Mouse (Mus musculus) stomach, postnatal 0 days (tissue): ENCODE data around the gene Krt2. TPM values are rescaled to one million over a fixed set of nuclear protein-coding genes. Genes with fewer than 3 reads are reported as not detected.

Experiments
- ATAC-seq: fragments of 200-750 bp; cut with Nextera tagmentation; 2 replicates; pipeline ENCODE4 v1.8.0; 2017; ENCODE audit not compliant: low FRiP score, low TSS enrichment
- DNase-seq: peaks from one replicate; pipeline ENCODE4 v3.0.0-alpha.2; 2016; ENCODE audit warnings: low spot score
- H3K27ac ChIP-seq: fragments of 300-500 bp; sonication (generic); replicated peaks from 2 replicates; pipeline ENCODE4 v1.5.1; 2014; ENCODE audit warnings: mild to moderate bottlenecking, control low read depth
- H3K27me3 ChIP-seq: fragments of 300-500 bp; sonication (generic); 2 replicates; pipeline ENCODE4 v1.6.1; 2014; ENCODE audit warnings: low read length; ENCODE audit not compliant: control insufficient read depth, insufficient read depth
- H3K36me3 ChIP-seq: fragments of 300-500 bp; sonication (generic); 2 replicates; pipeline ENCODE4 v1.6.1; 2014; ENCODE audit warnings: low read length, mixed read lengths; ENCODE audit not compliant: control insufficient read depth, insufficient read depth
- H3K4me1 ChIP-seq: fragments of 300-500 bp; sonication (generic); replicated peaks from 2 replicates; pipeline ENCODE4 v1.6.1; 2014; ENCODE audit warnings: antibody characterized with exemption; ENCODE audit not compliant: control insufficient read depth, insufficient read depth
- H3K4me2 ChIP-seq: fragments of 300-500 bp; sonication (generic); replicated peaks from 2 replicates; pipeline ENCODE4 v1.6.1; 2014; ENCODE audit warnings: low read depth, mild to moderate bottlenecking, control low read depth, moderate library complexity
- H3K4me3 ChIP-seq: fragments of 300-500 bp; sonication (generic); 2 replicates; pipeline ENCODE4 v1.5.1; 2014; ENCODE audit warnings: low read depth, low read length, control low read depth
- H3K9ac ChIP-seq: fragments of 300-500 bp; sonication (generic); 2 replicates; pipeline ENCODE4 v1.6.1; 2014; ENCODE audit warnings: mild to moderate bottlenecking, low read length, control low read depth, mixed read lengths
- H3K9me3 ChIP-seq: fragments of 300-500 bp; sonication (generic); 2 replicates; pipeline ENCODE4 v1.6.1; 2016; ENCODE audit warnings: low read length; ENCODE audit not compliant: control insufficient read depth
- CTCF ChIP-seq: IDR thresholded peaks from 2 replicates; pipeline ENCODE4 v1.5.1; 2016; ENCODE audit warnings: antibody characterized with exemption, low read depth, mild to moderate bottlenecking, moderate library complexity
- EP300 ChIP-seq: optimal IDR thresholded peaks from 2 replicates; pipeline ENCODE3; 2016; ENCODE audit warnings: antibody characterized with exemption
- WGBS: fragments of 180-500 bp; shearing (Covaris S2); extraction: QIAGEN DNeasy Blood & Tissue Kit; methylation state at CpG from one replicate; pipeline ENCODE4 v1.1.7; 2014; 5-methylcytosine and 5-hydroxymethylcytosine counted together
- polyA plus RNA-seq: library from polyadenylated mRNA; unstranded; fragments of >200 nt; fragmentation: Nextera tagmentation; extraction: Ambion mirVana; gene quantifications from 2 replicates; pipeline ENCODE4 v1.2.1, GENCODE M21; 2015

Krt2 gene
- polyA plus RNA-seq, 1 experiment from 2014 or later, result not detected

GRCm38 (mm10) chr15:101855732-101856131, 37.8 kb upstream of the Krt2 start:
- ATAC-seq (no peak), DNase-seq (no peak)
- Histone ChIP-seq H3K4me2 (no peak overlapping the region), H3K27ac (peak overlapping the region; percentile 85), H3K4me1 (no peaks in the 10 kb centered on the region), H3K9me3 (no peaks in the 10 kb centered on the region), H3K36me3 (no peaks in the 10 kb centered on the region), H3K9ac (no peak overlapping the region), H3K27me3 (no peaks in the 10 kb centered on the region), H3K4me3 (no peak overlapping the region)
- TF ChIP-seq EP300 (peak; percentile 52), CTCF (no peak)
- WGBS, result 53% methylated on average over 3 of the region's 3 CpGs

GRCm38 (mm10) chr15:101854294-101854693, 36.3 kb upstream of the Krt2 start:
- no peak overlapping the region for H3K4me3 ChIP-seq
- ATAC-seq, result no peak
- no peaks in the 10 kb centered on the region for H3K27me3 ChIP-seq
- 23% methylated on average over 5 of the region's 5 CpGs for WGBS
- H3K36me3 ChIP-seq, result no peaks in the 10 kb centered on the region
- no peak overlapping the region for H3K9ac ChIP-seq
- peak overlapping the region; percentile 73 for H3K27ac ChIP-seq
- DNase-seq, result no peak
- no peak overlapping the region for H3K4me2 ChIP-seq
- no peaks in the 10 kb centered on the region for H3K9me3 ChIP-seq
- no peak for TF ChIP-seq CTCF
- no peak for TF ChIP-seq EP300
- no peaks in the 10 kb centered on the region for H3K4me1 ChIP-seq

GRCm38 (mm10) chr15:101852571-101852970, 34.6 kb upstream of the Krt2 start:
- no peaks in the 10 kb centered on the region for H3K4me1 ChIP-seq
- DNase-seq (no peak), ATAC-seq (no peak)
- H3K4me2 ChIP-seq, result no peak overlapping the region
- 41% methylated on average over 5 of the region's 5 CpGs for WGBS
- no peak overlapping the region for H3K9ac ChIP-seq
- TF ChIP-seq CTCF, result no peak
- TF ChIP-seq EP300, result no peak
- H3K36me3 ChIP-seq, result no peaks in the 10 kb centered on the region
- H3K9me3 ChIP-seq, result no peaks in the 10 kb centered on the region
- no peak overlapping the region; the same call in 1 of the 2 replicates for H3K27ac ChIP-seq
- no peaks in the 10 kb centered on the region for H3K27me3 ChIP-seq
- no peak overlapping the region for H3K4me3 ChIP-seq

- no peak within 1 kb of the TSS for H3K27ac ChIP-seq
These were observed 32.7 kb upstream of the Krt2 start, which contains the start of gene Krt1 for GRCm38 (mm10) chr15:101850694-101851093. Gene Krt1 (minus strand): TSS chr15:101850794.

GRCm38 (mm10) chr15:101845971-101846403, 28.0 kb upstream of the Krt2 start:
- TF ChIP-seq CTCF, result peak; percentile 8; the same call in 1 of the 2 replicates
- TF ChIP-seq EP300, result peak; percentile 21
- no peaks in the 10 kb centered on the region for H3K9me3 ChIP-seq
- WGBS, result under 1% methylated on average over 27 of the region's 37 CpGs
- peak overlapping the region; percentile 49 for H3K4me3 ChIP-seq
- peak overlapping the region; percentile 79 for H3K4me2 ChIP-seq
- peak overlapping the region; percentile 63 for H3K9ac ChIP-seq
- no peaks in the 10 kb centered on the region for H3K27me3 ChIP-seq
- H3K4me1 ChIP-seq, result no peaks in the 10 kb centered on the region
- peak overlapping the region; percentile 84 for H3K27ac ChIP-seq
- ATAC-seq (peak; percentile 58; the same call in 1 of the 2 replicates), DNase-seq (peak; percentile 70)
- H3K36me3 ChIP-seq, result no peaks in the 10 kb centered on the region

More at GRCm38 (mm10) chr15:101850694-101851093, 32.7 kb upstream of the Krt2 start, which contains the start of gene Krt1:
- Histone ChIP-seq H3K9ac (no peak within 1 kb of the TSS), H3K4me2 (no peak within 1 kb of the TSS), H3K27me3 (no peaks in the 10 kb centered on the region), H3K36me3 (no peaks in the 10 kb centered on the region), H3K4me3 (no peak within 1 kb of the TSS), H3K9me3 (no peaks in the 10 kb centered on the region), H3K4me1 (no peaks in the 10 kb centered on the region)
- TF ChIP-seq CTCF (no peak), EP300 (no peak)
- 58% methylated on average over 6 of the region's 6 CpGs for WGBS
- no peak for ATAC-seq
- DNase-seq, result no peak

- H3K27ac ChIP-seq, result peak overlapping the region; percentile 63
- H3K9me3 ChIP-seq, result no peaks in the 10 kb centered on the region
- DNase-seq (no peak), ATAC-seq (no peak)
- H3K36me3 ChIP-seq, result no peaks in the 10 kb centered on the region
- H3K4me3 ChIP-seq, result no peak overlapping the region
- 34% methylated on average over 9 of the region's 9 CpGs for WGBS
- no peak overlapping the region for H3K9ac ChIP-seq
- H3K4me1 ChIP-seq, result no peaks in the 10 kb centered on the region
- no peak overlapping the region for H3K4me2 ChIP-seq
- no peaks in the 10 kb centered on the region for H3K27me3 ChIP-seq
- no peak for TF ChIP-seq CTCF
- TF ChIP-seq EP300, result peak; percentile 43
These were observed 25.2 kb upstream of the Krt2 start for GRCm38 (mm10) chr15:101843192-101843591.
